Mouse (Mus musculus) NIH3T3 (cell line): ENCODE measurements around the gene Sipa1.
A peak's percentile ranks its signal among the peaks of the same experiment; 100 is the strongest.

Experiments
- DNase-seq: peaks from one replicate; pipeline ENCODE4 v3.0.0-alpha.2; 2012; ENCODE audit warnings: low read depth

Gene Sipa1

DNA sequence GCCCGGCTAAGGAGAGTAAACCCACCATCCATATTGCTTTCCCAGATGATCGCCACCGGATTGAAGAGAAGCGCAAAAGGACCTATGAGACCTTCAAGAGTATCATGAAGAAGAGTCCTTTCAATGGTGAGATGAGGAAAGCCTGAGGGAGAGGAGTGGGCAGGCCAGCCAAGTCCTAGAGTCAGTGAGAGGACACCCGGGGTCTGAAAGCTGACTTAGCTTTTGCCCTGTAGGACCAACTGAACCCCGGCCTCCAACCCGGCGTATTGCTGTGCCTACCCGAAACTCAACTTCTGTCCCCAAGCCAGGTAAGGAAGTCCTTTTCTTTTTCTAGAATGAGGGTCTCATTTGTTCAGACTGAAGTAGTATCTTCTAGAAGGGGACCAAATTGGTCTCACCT lies 18.2 kb downstream of the Sipa1 start:
- DNase-seq = no peak

DNA sequence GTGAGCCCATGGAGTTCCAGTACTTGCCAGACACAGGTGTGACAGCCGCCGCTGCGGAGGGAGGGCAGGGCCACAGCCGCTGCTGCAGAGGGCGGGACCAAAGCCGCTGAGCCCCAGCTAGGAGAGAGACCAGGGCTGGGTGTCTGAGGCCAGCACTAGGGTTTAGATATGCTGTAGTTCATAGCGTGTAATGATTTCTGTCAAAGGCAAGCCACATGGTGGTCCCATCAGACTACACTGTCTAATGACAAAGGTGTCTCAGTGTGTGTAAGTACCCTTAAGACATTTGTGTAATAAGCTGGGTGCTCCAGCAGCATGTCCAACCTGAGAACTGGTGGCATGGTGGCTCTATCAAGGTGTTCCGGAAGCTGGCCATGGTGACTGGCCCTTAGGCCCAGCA lies 21.9 kb downstream of the Sipa1 start:
- DNase-seq = no peak

DNA sequence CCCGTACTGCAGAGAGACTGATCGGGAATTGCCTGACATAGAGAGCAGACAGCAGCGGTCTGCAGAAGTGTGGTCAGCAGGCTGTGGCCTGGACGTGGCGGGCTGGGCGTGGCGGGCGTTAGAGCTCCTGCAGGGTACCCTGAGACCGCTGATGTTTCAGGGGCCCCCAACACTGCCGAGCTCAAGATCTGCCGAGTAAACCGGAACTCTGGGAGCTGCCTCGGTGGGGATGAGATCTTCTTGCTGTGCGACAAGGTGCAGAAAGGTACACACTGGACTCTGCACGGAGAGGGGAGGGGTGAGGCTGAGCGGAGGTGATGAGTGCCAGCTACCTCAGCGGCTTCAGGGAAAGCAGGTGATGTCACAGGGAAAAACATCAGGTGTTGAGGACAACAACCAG lies 22.5 kb downstream of the Sipa1 start:
- DNase-seq = no peak

DNA sequence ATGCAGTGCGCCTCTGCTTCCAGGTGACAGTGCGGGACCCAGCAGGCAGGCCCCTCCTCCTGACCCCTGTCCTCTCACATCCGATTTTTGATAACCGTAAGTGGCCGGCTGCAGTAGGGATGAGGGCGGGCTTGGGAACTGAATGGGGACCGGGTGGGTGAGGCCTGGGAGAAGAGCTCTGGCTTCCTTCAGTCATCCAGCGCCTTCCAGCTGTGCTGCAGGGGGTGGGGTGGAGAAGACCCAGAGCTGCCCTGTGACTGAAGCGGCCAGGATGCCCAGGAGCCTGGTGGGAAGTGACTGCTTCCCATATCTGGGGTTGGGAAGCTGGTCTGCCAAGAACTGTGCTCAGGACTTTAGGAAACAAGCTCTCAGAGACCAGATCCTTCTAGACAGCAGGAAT lies 23.2 kb downstream of the Sipa1 start:
- no peak for DNase-seq

DNA sequence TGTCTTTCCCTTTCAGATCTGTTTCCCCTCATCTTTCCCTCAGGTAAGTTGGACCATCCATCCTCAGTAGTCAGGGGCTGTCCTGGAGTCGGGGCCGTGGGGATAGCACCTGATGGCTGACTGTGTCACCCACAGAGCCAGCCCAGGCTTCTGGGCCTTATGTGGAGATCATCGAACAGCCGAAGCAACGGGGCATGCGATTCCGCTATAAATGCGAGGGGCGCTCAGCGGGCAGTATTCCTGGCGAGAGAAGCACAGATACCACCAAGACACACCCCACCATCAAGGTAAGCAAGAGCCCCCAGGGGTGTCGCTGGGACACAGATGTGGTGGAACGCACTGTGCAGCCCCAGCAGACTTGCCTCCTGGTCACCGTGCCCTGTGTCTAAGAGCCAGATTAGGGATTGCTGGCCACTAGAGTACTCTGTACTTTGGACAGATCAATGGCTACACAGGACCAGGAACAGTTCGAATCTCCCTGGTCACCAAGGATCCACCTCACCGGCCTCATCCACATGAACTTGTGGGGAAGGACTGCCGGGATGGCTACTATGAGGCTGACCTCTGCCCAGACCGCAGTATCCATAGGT lies 25.0 kb downstream of the Sipa1 start:
- no peak for DNase-seq

- DNase-seq = peak; percentile 96
Measured at GRCm38 (mm10) chr19:5637069-5638047, 26.1 kb downstream of the Sipa1 start, which contains the start of gene Rela. Gene Rela, plus strand, starts transcription at chr19:5637483.

GRCm38 (mm10) chr19:5636571-5637041 lies 26.9 kb downstream of the Sipa1 start:
- DNase-seq = peak; percentile 43

DNA sequence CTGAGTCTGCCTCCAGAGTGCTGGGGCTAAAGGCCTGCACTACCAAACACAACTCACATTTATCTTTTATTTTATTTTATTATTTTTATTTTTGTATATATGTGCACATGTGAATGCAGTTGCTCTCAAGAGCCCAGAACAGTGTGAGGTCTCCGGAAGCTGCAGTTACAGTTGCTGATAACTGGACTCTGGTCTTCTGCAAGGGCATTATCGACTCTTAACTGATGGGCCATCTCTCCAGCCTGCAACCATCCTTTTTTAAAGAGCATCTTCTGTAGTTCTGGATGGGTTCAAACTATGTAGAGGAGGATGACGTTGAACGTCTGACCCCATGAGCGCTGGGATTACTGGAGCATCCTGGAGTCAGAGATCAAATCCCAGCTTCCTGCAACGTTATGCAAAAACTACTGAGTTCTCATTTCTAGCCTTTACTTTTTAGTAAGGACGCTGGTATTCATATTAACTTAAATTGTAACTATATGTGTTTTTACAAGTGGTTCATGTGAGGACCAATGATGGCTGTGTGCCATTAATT lies 27.4 kb downstream of the Sipa1 start:
- DNase-seq = no peak

GRCm38 (mm10) chr19:5632120-5632519 lies 31.4 kb downstream of the Sipa1 start:
- DNase-seq = no peak

- no peak for DNase-seq
Measured at GRCm38 (mm10) chr19:5629907-5630306, 33.6 kb downstream of the Sipa1 start.

DNA sequence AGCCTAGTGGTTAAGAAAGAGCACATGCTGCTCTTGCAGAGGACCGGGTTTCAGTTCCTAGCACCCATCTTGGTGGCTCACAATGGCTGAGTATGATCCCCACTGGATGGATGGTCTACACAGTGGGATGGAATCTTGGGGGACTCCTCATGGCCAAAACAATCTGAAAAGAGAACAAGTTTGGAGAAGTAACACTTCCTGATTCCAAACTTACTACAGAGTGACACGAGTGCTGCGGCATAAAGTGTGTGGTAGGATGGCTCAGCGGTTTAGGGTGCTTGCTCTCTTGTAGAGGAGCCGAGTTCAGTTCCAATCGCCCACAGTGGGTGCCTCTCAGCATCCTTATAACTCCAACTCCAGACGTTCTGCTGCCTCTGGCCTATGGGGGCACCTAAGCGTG lies 38.2 kb downstream of the Sipa1 start:
- no peak for DNase-seq

DNA sequence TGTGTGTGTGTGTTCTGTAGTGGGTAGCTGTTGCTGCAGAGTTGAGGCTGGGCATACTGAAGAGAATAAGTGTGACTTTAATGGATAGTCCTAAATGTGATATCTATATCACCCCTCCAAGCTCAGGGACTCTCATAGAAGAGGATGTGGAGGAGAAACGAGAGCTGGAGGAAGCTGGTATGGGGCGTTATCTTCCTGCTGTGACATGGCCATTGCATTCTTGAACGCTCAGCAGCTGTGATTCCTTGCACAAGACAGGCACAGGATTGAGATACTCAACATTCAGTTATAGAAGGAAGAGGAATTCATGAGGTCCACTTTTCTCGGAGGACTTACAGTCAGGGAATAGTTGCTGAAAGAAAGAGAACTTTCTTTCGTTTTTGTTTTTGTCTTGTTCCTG lies 41.6 kb downstream of the Sipa1 start:
- DNase-seq = no peak

DNA sequence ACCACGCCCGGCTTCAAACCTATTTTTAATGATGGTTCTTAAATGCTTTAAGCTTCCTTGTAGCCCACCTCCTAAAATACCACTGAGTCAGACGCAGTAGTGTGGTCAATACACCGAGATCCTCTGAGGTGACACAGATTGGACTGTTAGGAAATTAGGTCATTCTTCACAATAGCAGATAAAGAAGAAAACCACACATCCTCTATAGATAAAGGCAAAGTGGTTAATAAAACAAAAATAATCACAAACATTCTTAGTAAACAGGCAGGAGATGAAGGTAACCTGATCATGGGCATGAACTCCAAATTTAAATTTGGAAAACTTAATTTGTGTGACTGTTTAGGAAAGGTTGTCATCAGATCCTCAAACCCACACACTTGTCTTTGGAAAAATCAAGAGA lies 43.5 kb downstream of the Sipa1 start:
- no peak for DNase-seq

- DNase-seq = peak; percentile 68
Measured at GRCm38 (mm10) chr19:5614953-5615352, 48.6 kb downstream of the Sipa1 start.

- no peak for DNase-seq
Measured at GRCm38 (mm10) chr19:5612762-5613411, 50.6 kb downstream of the Sipa1 start.

GRCm38 (mm10) chr19:5611973-5612372 lies 51.5 kb downstream of the Sipa1 start:
- DNase-seq = peak; percentile 50

- DNase-seq = peak; percentile 97
Measured at GRCm38 (mm10) chr19:5609547-5610404, 53.7 kb downstream of the Sipa1 start, which contains the start of gene Kat5. Gene Kat5, minus strand, starts transcription at chr19:5610237.

- peak; percentile 76 for DNase-seq
Measured at GRCm38 (mm10) chr19:5609171-5609546, 54.3 kb downstream of the Sipa1 start.

GRCm38 (mm10) chr19:5608707-5609106 lies 54.8 kb downstream of the Sipa1 start:
- no peak for DNase-seq

DNA sequence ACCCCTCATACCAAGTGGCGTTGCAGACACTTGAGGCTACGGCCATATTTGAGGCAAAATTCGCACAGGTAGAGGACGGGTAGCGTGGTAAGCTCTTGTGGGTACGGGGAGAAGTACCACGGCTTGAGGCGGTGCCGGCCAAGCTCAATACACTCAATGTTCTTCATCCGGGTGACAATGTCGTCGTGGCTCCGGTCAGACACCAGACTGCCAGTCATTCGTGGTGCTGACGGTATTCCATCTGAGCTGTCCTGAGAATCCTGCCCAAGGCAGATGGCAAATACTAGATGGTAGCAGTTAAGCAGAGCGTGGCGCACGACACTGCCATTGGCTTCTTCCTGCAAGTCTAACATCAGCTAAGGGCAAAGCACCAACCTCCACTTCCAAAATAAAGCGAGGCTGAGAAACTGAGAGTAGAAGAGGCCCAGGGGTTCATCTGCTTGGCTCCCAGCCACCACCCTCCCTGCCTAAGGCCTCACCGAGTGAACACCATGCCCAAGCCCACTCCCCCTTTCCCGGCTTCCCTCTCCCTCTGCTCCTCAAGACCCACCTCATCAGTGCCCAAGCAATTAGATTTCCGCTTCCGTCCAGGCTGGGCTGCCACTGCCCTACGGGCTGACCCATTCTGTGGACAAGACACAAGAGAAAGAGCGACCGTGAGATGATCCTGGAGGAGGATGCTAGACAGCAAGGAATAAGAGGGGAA lies 55.6 kb downstream of the Sipa1 start:
- no peak for DNase-seq

GRCm38 (mm10) chr19:5606196-5606595 lies 57.3 kb downstream of the Sipa1 start:
- DNase-seq = no peak
